Mouse (Mus musculus) forebrain, embryonic 15.5 days (tissue): ENCODE data around the gene Tmem136. TPM values are rescaled to one million over a fixed set of nuclear protein-coding genes. Genes with fewer than 3 reads are reported as not detected.
A peak's percentile ranks its signal among the peaks of the same experiment; 100 is the strongest.

ENCODE experiments used
- ATAC-seq: fragments of 200-750 bp; cut with Nextera tagmentation; replicated peaks from 2 replicates; pipeline ENCODE4 v1.8.0; 2017; ENCODE audit warnings: mild to moderate bottlenecking, moderate TSS enrichment, moderate library complexity
- H3K27ac ChIP-seq: fragments of 300-500 bp; sonication (generic); replicated peaks from 2 replicates; pipeline ENCODE4 v1.5.1; 2015; ENCODE audit warnings: mild to moderate bottlenecking, inconsistent platforms
- H3K27me3 ChIP-seq: fragments of 300-500 bp; sonication (generic); 2 replicates; pipeline ENCODE4 v1.6.1; 2015; ENCODE audit warnings: inconsistent platforms
- H3K36me3 ChIP-seq: fragments of 300-500 bp; sonication (generic); 2 replicates; pipeline ENCODE4 v1.6.1; 2015; ENCODE audit warnings: mild to moderate bottlenecking, inconsistent platforms
- H3K4me1 ChIP-seq: fragments of 300-500 bp; sonication (generic); 2 replicates; pipeline ENCODE4 v1.6.1; 2015; ENCODE audit warnings: inconsistent platforms
- H3K4me2 ChIP-seq: fragments of 300-500 bp; sonication (generic); replicated peaks from 2 replicates; pipeline ENCODE4 v1.6.1; 2015; ENCODE audit warnings: mild to moderate bottlenecking, inconsistent platforms
- H3K4me3 ChIP-seq: fragments of 300-500 bp; sonication (generic); 2 replicates; pipeline ENCODE4 v1.5.1; 2015; ENCODE audit warnings: mild to moderate bottlenecking, inconsistent platforms
- H3K9ac ChIP-seq: fragments of 300-500 bp; sonication (generic); replicated peaks from 2 replicates; pipeline ENCODE4 v1.6.1; 2015; ENCODE audit warnings: mild to moderate bottlenecking, inconsistent platforms
- H3K9me3 ChIP-seq: fragments of 300-500 bp; sonication (generic); 2 replicates; pipeline ENCODE4 v1.6.1; 2016; ENCODE audit warnings: inconsistent platforms
- WGBS: fragments of 180-500 bp; shearing (Covaris S2); methylation state at CpG from one replicate; pipeline ENCODE4 v1.1.7; 2015; ENCODE audit warnings: mixed read lengths; 5-methylcytosine and 5-hydroxymethylcytosine counted together
- polyA plus RNA-seq: library from polyadenylated mRNA; unstranded; fragments of >200 nt; fragmentation: Nextera tagmentation; extraction: Ambion mirVana; gene quantifications from 2 replicates; pipeline ENCODE4 v1.2.1, GENCODE M21; 2015

The Tmem136 gene
- polyA plus RNA-seq, 1 experiment from 2014 or later = 7.5 TPM

DNA sequence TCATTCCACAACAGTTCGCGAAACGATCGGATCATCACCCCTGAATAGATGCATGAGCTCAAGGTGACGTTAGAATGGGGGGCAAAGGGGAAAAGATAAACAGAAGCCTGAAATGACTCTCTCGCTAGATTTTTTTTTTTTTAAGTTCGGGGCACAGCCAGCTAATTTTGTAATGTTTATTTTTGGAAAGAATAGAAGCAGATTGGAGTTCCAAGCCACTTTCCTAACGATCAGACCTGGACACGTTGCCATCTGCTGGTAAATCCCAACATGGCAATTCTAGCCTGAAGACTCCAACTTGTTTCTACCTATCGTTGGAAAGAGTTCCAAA, 9.2 kb downstream of the Tmem136 start, which contains the start of gene Arhgef12:
TSS of gene Arhgef12 (minus strand) at position 53 of the 331 bp plus-strand sequence.
- peak within 1 kb of the TSS; percentile 76 for H3K4me2 ChIP-seq
- 29% methylated on average over 10 of the region's 10 CpGs for WGBS
- H3K4me3 ChIP-seq = peak within 1 kb of the TSS; percentile 97
- peak within 1 kb of the TSS; percentile 91 for H3K9ac ChIP-seq
- peak within 1 kb of the TSS; percentile 80 for H3K27ac ChIP-seq
- H3K36me3 ChIP-seq = peaks cover 17% of the 10 kb centered on the region; the same call in 1 of the 2 replicates
- no peak for ATAC-seq
- peaks cover 46% of the 10 kb centered on the region for H3K4me1 ChIP-seq
- H3K27me3 ChIP-seq = no peaks in the 10 kb centered on the region
- no peaks in the 10 kb centered on the region for H3K9me3 ChIP-seq

DNA sequence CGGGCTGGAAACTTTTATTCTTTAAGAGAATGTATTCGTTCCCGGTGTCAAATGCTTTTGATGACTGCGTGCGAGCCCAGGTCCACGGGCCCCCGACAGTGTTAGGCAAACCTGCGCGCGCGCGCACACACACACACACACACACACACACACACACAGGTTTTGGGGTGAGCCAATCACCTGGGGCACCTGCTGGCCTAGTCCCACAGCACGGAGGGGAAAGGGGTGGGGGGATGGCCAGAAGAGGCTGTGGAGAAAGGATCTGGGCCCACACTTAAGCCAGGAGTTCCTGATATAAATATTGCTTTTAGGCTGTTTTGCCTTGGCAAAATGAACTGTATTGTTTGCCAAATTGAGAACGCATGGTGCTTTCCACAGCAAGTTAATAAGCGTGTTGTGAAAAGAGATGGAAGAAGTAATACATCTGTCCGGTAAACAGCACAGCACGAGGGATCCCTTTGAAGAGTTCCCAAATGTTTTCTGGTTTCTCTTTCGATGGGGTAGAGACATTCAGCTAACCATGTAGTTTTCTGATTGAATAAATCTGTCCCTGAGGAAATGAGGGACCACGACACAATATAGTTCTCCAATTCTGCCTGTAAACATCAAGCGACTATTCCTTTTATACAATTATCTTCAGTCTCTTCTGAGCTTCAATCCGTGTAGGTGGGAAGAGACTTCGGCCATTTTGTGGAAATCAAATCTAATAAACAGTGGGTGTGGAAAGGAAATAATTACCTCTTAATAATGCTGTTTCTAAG, 9.8 kb downstream of the Tmem136 start:
- Histone ChIP-seq H3K4me2 (peak overlapping the region; percentile 76), H3K36me3 (peaks cover 15% of the 10 kb centered on the region; the same call in 1 of the 2 replicates), H3K9me3 (no peaks in the 10 kb centered on the region), H3K4me1 (peaks cover 51% of the 10 kb centered on the region), H3K27ac (peak overlapping the region; percentile 80), H3K4me3 (peak overlapping the region; percentile 97), H3K9ac (peak overlapping the region; percentile 91), H3K27me3 (no peaks in the 10 kb centered on the region)
- ATAC-seq = peak; percentile 46
- 13% methylated on average over 22 of the region's 22 CpGs for WGBS

DNA sequence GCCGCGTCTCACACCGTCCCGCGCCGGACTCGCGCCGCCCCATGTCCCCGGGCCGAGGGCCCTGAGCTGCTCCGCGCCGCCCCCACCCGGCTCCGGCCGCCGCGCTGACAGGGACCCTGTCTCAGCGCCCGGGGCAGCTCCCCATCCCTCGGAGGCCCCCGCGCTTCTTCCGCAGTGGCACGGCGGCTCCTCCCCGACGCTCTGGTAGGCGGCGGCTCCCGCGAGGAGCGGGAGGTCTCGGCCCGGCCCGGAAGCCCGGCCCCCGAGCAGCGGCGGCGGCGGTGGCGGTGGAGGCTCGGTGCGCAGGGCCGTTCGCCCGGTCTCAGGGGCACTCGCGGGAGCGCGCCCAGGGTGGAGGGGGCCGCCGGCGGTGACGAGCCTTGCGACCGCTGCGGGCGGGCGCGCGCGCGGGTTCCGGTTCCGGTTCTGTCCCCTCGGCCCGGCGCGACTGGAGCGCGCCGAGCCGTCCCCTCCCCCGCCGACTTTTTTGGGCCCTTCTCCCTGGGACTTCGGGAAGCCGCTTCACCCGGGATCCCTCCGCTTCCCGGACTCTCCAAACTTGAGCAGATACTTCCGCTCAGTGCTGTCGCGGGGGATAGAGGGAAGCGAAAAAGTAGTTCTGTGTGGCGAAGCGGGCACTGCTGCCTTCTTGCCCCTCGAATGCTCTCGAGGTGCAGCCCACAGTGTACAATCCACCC, 10.6 kb downstream of the Tmem136 start:
- peaks cover 53% of the 10 kb centered on the region for H3K4me1 ChIP-seq
- peak; percentile 86 for ATAC-seq
- peak overlapping the region; percentile 80 for H3K27ac ChIP-seq
- H3K27me3 ChIP-seq = no peaks in the 10 kb centered on the region
- no peaks in the 10 kb centered on the region for H3K9me3 ChIP-seq
- H3K9ac ChIP-seq = peak overlapping the region; percentile 91
- peaks cover 7% of the 10 kb centered on the region; the same call in 1 of the 2 replicates for H3K36me3 ChIP-seq
- H3K4me2 ChIP-seq = peak overlapping the region; percentile 76
- WGBS = under 1% methylated on average over 91 of the region's 91 CpGs
- peak overlapping the region; percentile 97 for H3K4me3 ChIP-seq

DNA sequence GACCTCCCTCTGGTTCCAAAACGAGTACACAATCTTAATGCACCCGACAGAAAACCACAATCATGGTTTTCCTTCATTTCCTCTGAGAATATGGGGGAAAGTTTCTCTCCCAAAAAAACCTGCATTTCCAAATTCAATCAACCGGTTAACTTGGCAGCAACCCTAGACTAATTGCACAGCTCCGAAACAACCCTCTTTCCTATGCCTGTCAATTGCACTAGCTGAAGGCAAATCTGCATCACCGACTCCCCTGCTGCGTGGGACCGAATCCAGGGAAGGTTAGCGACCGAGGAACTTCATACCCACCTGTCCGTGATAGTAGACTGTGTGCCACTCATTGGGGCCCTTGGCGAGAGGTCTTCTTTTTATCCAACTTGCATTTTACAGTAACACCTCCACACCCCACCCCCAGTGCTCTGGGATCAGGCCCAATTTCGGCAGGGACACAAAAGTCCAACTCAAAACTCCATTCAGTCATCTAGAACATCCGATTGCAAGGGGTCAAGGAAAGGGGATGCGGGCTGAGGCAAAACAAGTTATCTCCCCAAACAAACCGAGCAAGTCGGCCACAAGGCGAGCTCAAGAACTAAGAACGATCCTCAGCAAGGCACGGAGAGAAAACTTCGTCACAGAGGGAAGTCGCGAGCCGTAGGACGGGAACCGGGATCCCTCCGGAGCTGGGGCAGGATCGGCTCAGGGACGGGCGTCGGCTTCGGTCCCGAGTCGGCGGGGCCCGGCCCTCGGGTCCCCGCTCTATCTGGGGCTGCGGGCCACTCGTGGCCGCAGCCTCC, 11.3 kb downstream of the Tmem136 start:
- peak overlapping the region; percentile 76 for H3K4me2 ChIP-seq
- peak overlapping the region; percentile 80 for H3K27ac ChIP-seq
- peak overlapping the region; percentile 91 for H3K9ac ChIP-seq
- H3K9me3 ChIP-seq = no peaks in the 10 kb centered on the region
- no peaks in the 10 kb centered on the region for H3K36me3 ChIP-seq
- no peak; the same call in 1 of the 2 replicates for ATAC-seq
- no peaks in the 10 kb centered on the region for H3K27me3 ChIP-seq
- H3K4me1 ChIP-seq = peaks cover 55% of the 10 kb centered on the region
- WGBS = under 1% methylated on average over 40 of the region's 40 CpGs
- peak overlapping the region; percentile 97 for H3K4me3 ChIP-seq

DNA sequence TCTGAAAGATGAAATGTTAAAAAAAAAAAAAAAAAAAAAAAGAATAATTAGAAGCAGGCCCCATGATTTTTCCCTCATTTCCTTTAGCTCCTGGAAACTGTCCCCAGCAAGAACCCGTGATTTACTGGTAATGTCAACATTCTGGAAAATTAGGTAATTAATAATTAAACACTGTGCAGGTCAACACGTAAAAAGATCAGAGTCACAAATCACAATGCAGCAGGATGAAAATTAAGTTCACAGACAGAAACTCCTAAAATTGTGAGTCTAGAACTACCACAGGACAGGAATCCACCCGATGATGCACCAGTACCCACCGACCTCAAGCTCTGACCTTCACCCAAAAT, 11.9 kb downstream of the Tmem136 start:
- H3K4me3 ChIP-seq = peak overlapping the region; percentile 97
- peak overlapping the region; percentile 91 for H3K9ac ChIP-seq
- 3% methylated on average over 4 of the region's 4 CpGs for WGBS
- no peaks in the 10 kb centered on the region for H3K36me3 ChIP-seq
- H3K27ac ChIP-seq = no peak overlapping the region
- ATAC-seq = no peak
- peaks cover 55% of the 10 kb centered on the region for H3K4me1 ChIP-seq
- peak overlapping the region; percentile 76 for H3K4me2 ChIP-seq
- H3K27me3 ChIP-seq = no peaks in the 10 kb centered on the region
- no peaks in the 10 kb centered on the region for H3K9me3 ChIP-seq

DNA sequence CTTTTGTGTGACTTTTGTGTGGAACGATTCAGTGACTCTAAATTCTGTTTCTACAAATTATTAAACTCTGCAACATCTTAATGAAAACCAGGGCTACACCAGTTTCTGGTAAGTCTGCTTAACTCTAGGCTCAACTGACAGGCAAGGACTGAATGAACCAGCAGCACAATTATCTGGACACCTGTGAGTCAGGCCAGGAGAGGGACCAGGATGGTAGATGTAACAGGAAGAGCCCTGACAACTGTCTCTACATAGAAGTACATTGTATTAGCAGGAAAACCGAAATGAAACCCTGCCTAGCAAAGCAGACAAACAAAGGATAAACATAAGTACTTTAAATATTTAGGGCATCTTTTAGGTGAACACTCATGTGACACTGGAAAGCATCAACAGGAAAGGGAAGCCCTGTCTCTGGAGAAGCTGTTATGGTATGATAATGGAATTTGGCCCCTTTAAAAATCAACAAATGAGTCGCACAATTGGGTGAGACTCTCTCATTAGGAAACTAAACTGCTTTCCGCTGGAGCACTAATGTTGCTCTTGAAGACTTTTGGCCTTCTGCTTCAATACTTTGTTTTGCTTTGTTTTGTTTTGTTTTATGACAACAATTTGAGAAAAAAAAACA, 12.6 kb downstream of the Tmem136 start:
- H3K9ac ChIP-seq = no peak overlapping the region
- peaks cover 57% of the 10 kb centered on the region for H3K4me1 ChIP-seq
- H3K4me2 ChIP-seq = peak overlapping the region; percentile 76
- no peaks in the 10 kb centered on the region for H3K9me3 ChIP-seq
- no peaks in the 10 kb centered on the region for H3K27me3 ChIP-seq
- H3K27ac ChIP-seq = no peak overlapping the region
- H3K4me3 ChIP-seq = peak overlapping the region; percentile 97
- H3K36me3 ChIP-seq = no peaks in the 10 kb centered on the region
- WGBS = 23% methylated on average over 4 of the region's 4 CpGs
- no peak for ATAC-seq

DNA sequence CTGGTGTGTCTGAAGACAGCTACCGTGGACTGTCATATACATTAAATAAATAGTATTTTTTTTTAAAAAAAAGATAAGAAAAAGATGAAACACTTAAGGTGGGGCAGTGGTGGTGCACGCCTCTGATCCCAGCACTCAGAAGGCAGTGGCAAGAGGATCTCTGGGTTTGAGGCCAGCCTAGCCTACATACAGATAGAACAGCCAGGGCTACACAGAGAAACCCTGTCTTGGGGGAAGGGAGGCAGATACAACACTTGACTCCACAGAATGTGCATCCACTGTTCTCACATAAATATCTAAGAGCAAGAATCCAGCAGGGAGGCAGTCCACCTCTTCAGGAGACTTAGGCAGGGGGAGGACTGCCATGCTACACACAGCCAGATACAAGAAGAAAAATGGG, 13.4 kb downstream of the Tmem136 start:
- Histone ChIP-seq H3K36me3 (no peaks in the 10 kb centered on the region), H3K9me3 (no peaks in the 10 kb centered on the region), H3K4me3 (peak overlapping the region; percentile 97; the same call in 1 of the 2 replicates), H3K4me2 (peak overlapping the region; percentile 76), H3K4me1 (peaks cover 61% of the 10 kb centered on the region), H3K27ac (no peak overlapping the region), H3K9ac (no peak overlapping the region), H3K27me3 (no peaks in the 10 kb centered on the region)
- WGBS = 96% methylated on average over 2 of the region's 2 CpGs
- ATAC-seq = no peak

DNA sequence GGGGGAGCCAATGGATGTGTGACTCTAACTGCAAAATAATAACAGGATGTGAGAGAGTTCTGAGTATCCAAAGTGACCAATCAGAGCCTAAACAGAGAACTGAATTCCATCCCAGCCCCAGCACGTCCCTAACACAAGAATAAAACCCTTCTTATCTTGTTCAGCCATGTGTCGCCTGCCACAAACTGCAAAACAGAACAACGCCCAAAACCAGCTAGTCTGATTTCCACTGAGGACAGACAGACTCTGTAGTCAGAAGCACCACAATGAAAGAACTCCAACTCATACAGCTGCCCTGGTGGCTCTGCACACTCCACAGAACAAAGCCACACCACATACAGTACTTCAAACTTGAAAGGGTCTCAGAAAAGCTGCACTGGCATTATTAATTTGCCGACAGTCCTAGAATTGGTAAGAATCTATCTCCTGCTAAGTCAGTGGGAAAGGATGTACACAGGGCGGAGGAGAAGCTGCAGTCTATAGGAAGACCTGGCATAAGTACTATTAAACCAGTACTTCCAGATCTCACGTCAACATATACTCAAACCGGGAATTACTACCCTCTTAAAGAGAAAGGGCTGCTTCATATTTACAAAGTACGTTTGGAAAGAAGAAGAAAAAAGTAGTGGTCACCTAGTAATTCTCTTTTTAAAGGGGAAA, 14.3 kb downstream of the Tmem136 start:
- no peaks in the 10 kb centered on the region for H3K9me3 ChIP-seq
- 63% methylated on average over 8 of the region's 8 CpGs for WGBS
- H3K9ac ChIP-seq = no peak overlapping the region
- H3K4me1 ChIP-seq = peaks cover 55% of the 10 kb centered on the region
- no peaks in the 10 kb centered on the region for H3K27me3 ChIP-seq
- H3K4me3 ChIP-seq = no peak overlapping the region
- no peaks in the 10 kb centered on the region for H3K36me3 ChIP-seq
- no peak overlapping the region for H3K27ac ChIP-seq
- ATAC-seq = no peak
- 0 out of 2 replicates have a peak overlapping the region, but pooled peaks have one; percentile 16 for H3K4me2 ChIP-seq

DNA sequence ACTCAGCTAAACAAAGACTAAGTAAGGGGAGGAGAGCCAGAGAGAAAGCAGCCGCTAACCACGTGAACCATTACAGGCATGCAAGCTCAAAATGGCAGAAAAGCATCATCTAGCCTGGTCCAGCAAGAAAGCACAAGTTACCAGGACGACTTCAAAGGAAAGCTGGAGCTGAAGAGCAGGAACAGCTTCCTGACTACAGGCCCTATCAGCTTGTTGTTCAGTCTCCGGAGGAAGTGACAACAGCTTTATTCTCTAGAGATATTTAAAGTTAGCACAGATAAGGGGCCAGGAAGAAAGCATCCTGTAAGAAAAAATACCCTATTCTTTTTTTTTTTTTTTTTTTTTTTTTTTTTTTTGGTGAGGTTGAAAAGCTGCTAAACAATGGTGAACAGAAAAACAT, 17.4 kb downstream of the Tmem136 start:
- ATAC-seq = no peak
- no peak overlapping the region for H3K4me2 ChIP-seq
- peaks cover 37% of the 10 kb centered on the region for H3K4me1 ChIP-seq
- no peak overlapping the region for H3K4me3 ChIP-seq
- no peak overlapping the region for H3K9ac ChIP-seq
- 56% methylated on average over 4 of the region's 4 CpGs for WGBS
- no peaks in the 10 kb centered on the region for H3K9me3 ChIP-seq
- H3K36me3 ChIP-seq = no peaks in the 10 kb centered on the region
- no peaks in the 10 kb centered on the region for H3K27me3 ChIP-seq
- no peak overlapping the region for H3K27ac ChIP-seq

DNA sequence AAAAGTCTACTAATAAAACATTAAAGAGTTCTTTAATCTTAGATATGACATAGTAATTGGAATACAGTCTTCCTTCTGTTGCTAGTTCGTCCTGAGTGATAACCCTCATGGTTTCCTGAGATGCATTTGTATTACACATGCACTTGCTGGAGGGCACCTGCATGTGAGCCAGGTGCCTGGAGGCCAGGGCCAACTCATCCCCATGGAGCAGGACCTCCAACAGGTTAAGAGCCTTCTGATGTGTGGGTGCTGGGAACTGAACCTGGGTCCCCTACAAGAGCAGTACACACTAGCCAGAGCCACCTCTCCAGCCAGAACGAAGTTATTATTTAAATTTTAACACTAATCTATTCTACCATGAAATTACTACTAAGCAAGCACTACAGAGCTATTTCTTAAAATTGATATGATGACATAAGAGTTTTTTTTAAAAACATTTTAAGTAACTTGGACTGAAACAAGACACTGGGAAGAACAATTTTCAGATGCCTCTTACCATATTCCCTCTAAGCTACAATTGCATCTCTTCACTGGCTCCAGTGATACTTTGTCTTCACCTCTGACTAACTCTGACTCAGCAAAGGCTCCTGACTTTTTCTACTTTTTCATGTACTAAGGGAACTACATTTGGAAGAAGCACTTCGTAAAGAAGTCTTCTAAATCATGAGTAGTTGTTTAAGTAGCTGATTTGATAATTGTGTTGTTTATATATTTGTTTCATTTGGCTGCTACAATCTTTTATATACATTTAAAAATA, 18.4 kb downstream of the Tmem136 start:
- WGBS = 91% methylated on average over 3 of the region's 3 CpGs

DNA sequence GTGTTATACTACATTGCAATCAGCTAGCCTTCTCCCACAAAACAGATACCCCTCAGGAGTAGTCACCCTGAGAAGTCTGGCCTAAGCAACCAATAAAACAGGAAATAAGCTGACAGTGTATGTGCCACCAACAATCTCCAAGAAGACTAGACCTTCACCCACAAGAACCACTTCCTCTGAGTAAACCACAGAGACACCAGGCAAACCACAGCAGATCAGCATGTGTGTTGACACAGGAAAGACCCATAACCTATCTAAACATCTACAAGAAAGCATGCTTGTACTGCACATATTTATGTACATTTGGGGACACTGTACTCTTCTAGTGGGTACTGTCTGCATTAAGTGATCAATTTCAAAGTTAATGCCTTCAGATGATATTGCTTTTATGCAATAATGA, 20.0 kb downstream of the Tmem136 start:
- Histone ChIP-seq H3K4me3 (no peak overlapping the region), H3K4me2 (no peak overlapping the region), H3K36me3 (no peaks in the 10 kb centered on the region), H3K4me1 (peaks cover 20% of the 10 kb centered on the region), H3K9ac (no peak overlapping the region), H3K27ac (no peak overlapping the region), H3K27me3 (no peaks in the 10 kb centered on the region), H3K9me3 (no peaks in the 10 kb centered on the region)
- ATAC-seq = no peak

More for the DNA sequence above, 18.4 kb downstream of the Tmem136 start:
- Histone ChIP-seq H3K4me3 (no peak overlapping the region), H3K36me3 (no peaks in the 10 kb centered on the region), H3K27me3 (no peaks in the 10 kb centered on the region), H3K4me1 (peaks cover 32% of the 10 kb centered on the region), H3K9me3 (no peaks in the 10 kb centered on the region), H3K9ac (no peak overlapping the region), H3K4me2 (no peak overlapping the region), H3K27ac (no peak overlapping the region)
- ATAC-seq = no peak
